Mouse (Mus musculus) megakaryocyte, embryonic 14.5 days (primary cell): ENCODE measurements around the gene Sec61a2.

Source experiments
- FLI1 ChIP-seq: IDR thresholded peaks from 2 replicates; pipeline ENCODE4 v1.6.1; 2012; ENCODE audit warnings: low read length, inconsistent platforms, mixed read lengths
- GATA1 ChIP-seq: IDR thresholded peaks from 3 replicates; pipeline ENCODE4 v1.6.1; 2012; ENCODE audit warnings: mixed read lengths, low read length, inconsistent platforms, borderline replicate concordance

GRCm38 (mm10) chr2:5942416-5943032, 47.3 kb upstream of the Sec61a2 start, which contains the start of gene Dhtkd1:
- TF ChIP-seq GATA1 (no peak), FLI1 (no peak)
